Mouse (Mus musculus) embryonic facial prominence, embryonic 12.5 days (tissue): ENCODE data around the gene Barx1. TPM values are rescaled to one million over a fixed set of nuclear protein-coding genes. Genes with fewer than 3 reads are reported as not detected.
A peak's percentile ranks its signal among the peaks of the same experiment; 100 is the strongest.

Experiments
- ATAC-seq: fragments of 200-750 bp; cut with Nextera tagmentation; 2 replicates; pipeline ENCODE4 v1.8.0; 2017; ENCODE audit not compliant: insufficient number of reproducible peaks, insufficient read depth, low FRiP score, low TSS enrichment
- H3K27ac ChIP-seq: fragments of 300-500 bp; sonication (generic); 2 replicates; pipeline ENCODE4 v1.5.1; 2016; ENCODE audit warnings: mild to moderate bottlenecking
- H3K27me3 ChIP-seq: fragments of 300-500 bp; sonication (generic); 2 replicates; pipeline ENCODE4 v1.6.1; 2016; ENCODE audit warnings: mild to moderate bottlenecking, moderate library complexity
- H3K36me3 ChIP-seq: fragments of 300-500 bp; sonication (generic); 2 replicates; pipeline ENCODE4 v1.6.1; 2016; ENCODE audit warnings: mild to moderate bottlenecking
- H3K4me1 ChIP-seq: fragments of 300-500 bp; sonication (generic); 2 replicates; pipeline ENCODE4 v1.6.1; 2016
- H3K4me2 ChIP-seq: fragments of 300-500 bp; sonication (generic); replicated peaks from 2 replicates; pipeline ENCODE4 v1.6.1; 2016; ENCODE audit warnings: mild to moderate bottlenecking, moderate library complexity
- H3K4me3 ChIP-seq: fragments of 300-500 bp; sonication (generic); 2 replicates; pipeline ENCODE4 v1.5.1; 2016; ENCODE audit warnings: mild to moderate bottlenecking
- H3K9ac ChIP-seq: fragments of 300-500 bp; sonication (generic); 2 replicates; pipeline ENCODE4 v1.6.1; 2016; ENCODE audit warnings: mild to moderate bottlenecking, moderate library complexity
- H3K9me3 ChIP-seq: fragments of 300-500 bp; sonication (generic); 2 replicates; pipeline ENCODE4 v1.6.1; 2016; ENCODE audit warnings: mild to moderate bottlenecking, moderate library complexity
- WGBS: fragments of 180-500 bp; shearing (Covaris S2); methylation state at CpG from one replicate; pipeline ENCODE4 v1.1.7; 2016; 5-methylcytosine and 5-hydroxymethylcytosine counted together
- polyA plus RNA-seq: library from polyadenylated mRNA; unstranded; fragments of >200 nt; fragmentation: Nextera tagmentation; extraction: Ambion mirVana; gene quantifications from 2 replicates; pipeline ENCODE4 v1.2.1, GENCODE M21; 2016

The Barx1 gene
- 107 and 214 TPM in 2 replicates for polyA plus RNA-seq

- Histone ChIP-seq H3K4me2 (peak within 1 kb of the TSS; percentile 78), H3K4me1 (peaks cover 36% of the 10 kb centered on the region), H3K9me3 (no peaks in the 10 kb centered on the region), H3K27ac (peak within 1 kb of the TSS; percentile 81), H3K4me3 (peak within 1 kb of the TSS; percentile 61), H3K27me3 (peaks cover 90% of the 10 kb centered on the region), H3K9ac (peak within 1 kb of the TSS; percentile 80), H3K36me3 (0 out of 2 replicates have a peak, but pooled peaks cover 2% of the 10 kb centered on the region)
- 2% methylated on average over 35 of the region's 73 CpGs for WGBS
- peak; percentile 76 for ATAC-seq
Observed at GRCm38 (mm10) chr13:48662431-48663143, at the start of gene Barx1. TSS of gene Barx1 (plus strand) at chr13:48662998.

DNA sequence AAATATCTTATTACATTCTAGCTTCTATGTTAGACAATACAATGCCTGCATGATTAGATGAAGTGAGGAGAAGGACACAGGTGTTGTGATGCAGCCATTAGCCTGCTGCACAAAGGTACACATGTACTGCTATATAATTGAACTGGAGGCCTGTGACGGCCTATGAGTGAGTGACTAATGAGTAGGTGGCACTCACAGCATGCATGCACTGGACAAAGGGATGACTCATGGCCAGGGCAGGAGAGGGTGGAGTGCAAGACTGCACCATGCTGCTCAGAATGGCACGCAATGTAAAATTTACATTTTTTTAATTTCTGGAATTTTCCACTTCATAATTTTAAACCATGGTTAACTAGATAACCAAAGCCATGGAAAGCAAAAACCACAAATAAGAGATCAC, 48.3 kb upstream of the Barx1 start:
- Histone ChIP-seq H3K9me3 (peaks cover 9% of the 10 kb centered on the region; the same call in 1 of the 2 replicates), H3K4me2 (no peak overlapping the region), H3K27ac (no peak overlapping the region), H3K27me3 (no peaks in the 10 kb centered on the region), H3K4me3 (no peak overlapping the region), H3K36me3 (no peaks in the 10 kb centered on the region), H3K9ac (no peak overlapping the region), H3K4me1 (peaks cover 13% of the 10 kb centered on the region)
- 94% methylated on average over 2 of the region's 2 CpGs for WGBS
- ATAC-seq, result no peak

DNA sequence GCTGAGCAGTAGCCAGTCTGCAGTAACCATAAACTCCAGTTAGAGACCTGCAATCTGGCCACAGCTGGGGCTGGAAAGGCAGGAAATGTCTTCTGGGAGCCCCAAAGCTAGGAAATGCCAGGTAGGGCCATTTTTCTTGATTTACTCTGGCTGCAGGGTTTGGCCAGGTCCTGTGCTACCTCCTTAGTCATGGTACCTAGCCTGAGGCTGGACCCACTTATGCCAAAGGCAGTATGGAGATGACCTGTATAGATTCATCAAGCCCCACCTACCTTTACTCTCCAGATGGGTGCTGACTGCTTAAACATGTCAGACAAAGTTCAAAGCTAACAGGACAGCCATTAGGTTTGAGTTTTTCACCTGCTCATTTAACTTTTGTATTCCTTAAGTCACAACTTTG, 45.0 kb upstream of the Barx1 start:
- Histone ChIP-seq H3K36me3 (no peaks in the 10 kb centered on the region), H3K27me3 (no peaks in the 10 kb centered on the region), H3K9ac (no peak overlapping the region), H3K27ac (peak overlapping the region; percentile 47), H3K4me3 (no peak overlapping the region), H3K4me1 (peaks cover 13% of the 10 kb centered on the region), H3K9me3 (peaks cover 9% of the 10 kb centered on the region; the same call in 1 of the 2 replicates), H3K4me2 (no peak overlapping the region)
- ATAC-seq, result no peak

DNA sequence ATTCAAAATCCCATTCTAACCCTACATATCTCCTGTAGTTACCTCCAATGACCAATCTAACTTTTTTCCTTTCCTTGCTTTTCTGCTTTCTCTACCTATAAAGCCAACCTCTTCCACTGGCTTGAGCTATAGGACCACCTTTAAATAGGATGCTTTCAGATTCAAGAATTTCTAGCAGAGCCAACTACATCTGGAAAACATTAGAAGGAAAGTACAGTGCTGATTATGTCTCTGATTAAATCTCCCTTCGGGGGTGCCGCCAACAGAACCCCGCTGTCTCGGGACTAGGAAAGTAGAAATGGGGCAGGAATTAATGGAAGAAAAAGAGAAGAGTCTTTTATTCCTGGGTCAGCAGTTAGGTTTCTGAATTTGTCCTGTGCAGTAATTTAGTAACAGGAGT, 43.9 kb upstream of the Barx1 start:
- Histone ChIP-seq H3K36me3 (no peaks in the 10 kb centered on the region), H3K9me3 (peaks cover 9% of the 10 kb centered on the region; the same call in 1 of the 2 replicates), H3K9ac (no peak overlapping the region), H3K4me3 (no peak overlapping the region), H3K27me3 (no peaks in the 10 kb centered on the region), H3K4me1 (peaks cover 13% of the 10 kb centered on the region), H3K4me2 (peak overlapping the region; percentile 15; the same call in 1 of the 2 replicates), H3K27ac (peak overlapping the region; percentile 81)
- no peak for ATAC-seq
- WGBS, result 17% methylated on average over 4 of the region's 4 CpGs

GRCm38 (mm10) chr13:48624968-48625398, 37.8 kb upstream of the Barx1 start:
- Histone ChIP-seq H3K36me3 (no peaks in the 10 kb centered on the region), H3K27ac (peak overlapping the region; percentile 83), H3K9me3 (no peaks in the 10 kb centered on the region), H3K27me3 (0 out of 2 replicates have a peak, but pooled peaks cover 3% of the 10 kb centered on the region), H3K9ac (peak overlapping the region; percentile 84), H3K4me3 (peak overlapping the region; percentile 63), H3K4me2 (peak overlapping the region; percentile 70), H3K4me1 (0 out of 2 replicates have a peak, but pooled peaks cover 7% of the 10 kb centered on the region)
- peak; percentile 75 for ATAC-seq
- WGBS, result 3% methylated on average over 26 of the region's 26 CpGs

DNA sequence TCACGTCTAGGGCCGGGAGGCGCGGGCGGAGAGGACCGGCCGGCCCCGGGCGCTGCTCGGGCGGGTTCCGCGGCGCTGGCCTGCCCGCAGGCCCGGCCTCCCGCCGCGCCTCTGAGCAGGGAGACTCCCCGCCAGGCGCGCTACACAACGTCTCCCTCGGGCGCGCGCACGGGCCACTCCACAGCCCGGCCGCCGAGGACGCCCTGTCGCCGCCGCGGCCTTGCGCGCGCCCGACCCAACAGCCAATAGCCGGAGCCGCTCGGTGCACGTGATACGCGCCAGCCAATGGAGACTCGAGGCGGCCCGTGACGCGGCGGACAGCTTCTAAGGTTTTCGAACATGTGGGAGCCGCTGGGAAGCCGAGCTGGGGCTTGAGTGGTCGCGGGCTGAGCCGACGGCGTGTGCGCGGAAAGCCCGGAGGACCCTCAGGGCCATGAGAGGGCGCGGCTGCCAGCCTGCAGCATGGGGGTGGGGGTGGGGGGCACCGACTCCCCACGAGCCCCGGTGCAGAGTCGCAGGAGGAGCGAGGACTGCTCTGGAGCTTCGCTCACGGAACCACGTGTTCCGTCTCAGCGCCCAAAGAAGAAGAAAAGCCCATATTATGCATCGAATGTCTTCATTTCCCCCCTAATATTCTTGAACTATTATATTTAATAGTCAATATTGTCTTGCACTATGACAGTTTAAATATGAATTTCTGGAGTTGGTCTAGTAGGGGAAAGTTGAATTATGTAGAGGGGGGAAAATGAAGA, 37.2 kb upstream of the Barx1 start, which contains the start of gene Ptpdc1:
Gene Ptpdc1 (minus strand): TSS at position 232 of the 752 bp plus-strand sequence.
- peak within 1 kb of the TSS; percentile 63 for H3K4me3 ChIP-seq
- 0 out of 2 replicates have a peak, but pooled peaks cover 7% of the 10 kb centered on the region for H3K4me1 ChIP-seq
- peak within 1 kb of the TSS; percentile 84 for H3K9ac ChIP-seq
- no peaks in the 10 kb centered on the region for H3K36me3 ChIP-seq
- peak within 1 kb of the TSS; percentile 70 for H3K4me2 ChIP-seq
- peak; percentile 96 for ATAC-seq
- H3K27me3 ChIP-seq, result 0 out of 2 replicates have a peak, but pooled peaks cover 3% of the 10 kb centered on the region
- WGBS, result 3% methylated on average over 76 of the region's 76 CpGs
- H3K27ac ChIP-seq, result peak within 1 kb of the TSS; percentile 83
- no peaks in the 10 kb centered on the region for H3K9me3 ChIP-seq

- 74% methylated on average over 5 of the region's 5 CpGs for WGBS
- H3K27me3 ChIP-seq, result no peaks in the 10 kb centered on the region
- ATAC-seq, result no peak
Observed at GRCm38 (mm10) chr13:48631691-48632090, 31.1 kb upstream of the Barx1 start.

DNA sequence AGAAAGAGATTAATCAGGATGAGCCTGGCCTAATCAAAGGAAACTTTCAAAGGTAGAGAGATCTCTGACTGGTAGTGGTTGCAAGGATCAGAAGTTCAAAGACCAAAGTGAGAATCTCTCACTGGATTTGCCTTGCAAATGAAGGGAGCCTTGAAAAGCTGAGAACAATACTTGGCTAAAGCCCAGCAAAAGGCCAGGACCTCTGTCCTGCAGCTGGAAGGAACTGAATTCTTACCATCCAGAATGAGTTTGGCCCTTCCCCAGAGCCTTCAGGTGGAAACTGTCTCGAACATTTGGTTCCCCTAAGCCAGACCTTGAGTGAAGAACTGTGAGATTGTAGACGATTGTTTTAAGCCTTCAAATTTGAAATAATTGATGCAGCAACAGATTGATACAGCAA, 25.1 kb upstream of the Barx1 start:
- ATAC-seq, result no peak
- no peaks in the 10 kb centered on the region for H3K9me3 ChIP-seq
- no peak overlapping the region for H3K9ac ChIP-seq
- no peaks in the 10 kb centered on the region for H3K27me3 ChIP-seq
- H3K4me1 ChIP-seq, result no peaks in the 10 kb centered on the region
- no peak overlapping the region for H3K4me3 ChIP-seq
- 57% methylated on average over 2 of the region's 2 CpGs for WGBS
- no peak overlapping the region for H3K4me2 ChIP-seq
- no peak overlapping the region for H3K27ac ChIP-seq
- H3K36me3 ChIP-seq, result no peaks in the 10 kb centered on the region

More at GRCm38 (mm10) chr13:48631691-48632090, 31.1 kb upstream of the Barx1 start:
- no peak overlapping the region for H3K4me2 ChIP-seq
- H3K9ac ChIP-seq, result no peak overlapping the region
- H3K27ac ChIP-seq, result no peak overlapping the region
- no peaks in the 10 kb centered on the region for H3K9me3 ChIP-seq
- no peak overlapping the region for H3K4me3 ChIP-seq
- H3K4me1 ChIP-seq, result no peaks in the 10 kb centered on the region
- no peaks in the 10 kb centered on the region for H3K36me3 ChIP-seq

- H3K4me2 ChIP-seq, result no peak overlapping the region
- ATAC-seq, result no peak
- H3K27me3 ChIP-seq, result no peaks in the 10 kb centered on the region
- no peak overlapping the region for H3K9ac ChIP-seq
- H3K27ac ChIP-seq, result no peak overlapping the region
- no peaks in the 10 kb centered on the region for H3K36me3 ChIP-seq
- H3K4me1 ChIP-seq, result no peaks in the 10 kb centered on the region
- no peaks in the 10 kb centered on the region for H3K9me3 ChIP-seq
- H3K4me3 ChIP-seq, result no peak overlapping the region
Observed at GRCm38 (mm10) chr13:48639570-48639969, 23.2 kb upstream of the Barx1 start.

DNA sequence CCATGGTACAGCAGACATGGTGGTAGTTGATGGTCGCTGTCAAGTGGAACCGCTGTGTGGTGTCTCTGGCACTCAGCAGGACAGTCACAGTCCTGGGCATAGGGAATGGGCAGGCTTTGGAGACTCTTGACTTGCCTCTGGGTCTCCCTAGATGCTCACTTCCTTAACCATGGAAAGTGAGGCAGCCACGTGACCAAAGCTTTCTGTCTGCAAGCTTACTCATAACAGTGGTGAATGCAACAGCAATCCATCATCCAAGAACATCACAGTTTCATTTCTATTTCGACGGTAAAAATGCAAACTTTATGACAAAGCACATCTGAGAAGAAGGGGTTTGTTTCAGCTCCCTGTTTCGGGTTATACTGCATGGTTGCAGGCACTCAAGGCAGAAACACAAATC, 19.7 kb upstream of the Barx1 start:
- no peak overlapping the region for H3K9ac ChIP-seq
- no peak overlapping the region for H3K4me2 ChIP-seq
- no peak overlapping the region for H3K4me3 ChIP-seq
- no peak overlapping the region for H3K27ac ChIP-seq
- H3K36me3 ChIP-seq, result no peaks in the 10 kb centered on the region
- H3K9me3 ChIP-seq, result no peaks in the 10 kb centered on the region
- no peaks in the 10 kb centered on the region for H3K4me1 ChIP-seq
- 80% methylated on average over 6 of the region's 6 CpGs for WGBS
- no peaks in the 10 kb centered on the region for H3K27me3 ChIP-seq
- no peak for ATAC-seq

DNA sequence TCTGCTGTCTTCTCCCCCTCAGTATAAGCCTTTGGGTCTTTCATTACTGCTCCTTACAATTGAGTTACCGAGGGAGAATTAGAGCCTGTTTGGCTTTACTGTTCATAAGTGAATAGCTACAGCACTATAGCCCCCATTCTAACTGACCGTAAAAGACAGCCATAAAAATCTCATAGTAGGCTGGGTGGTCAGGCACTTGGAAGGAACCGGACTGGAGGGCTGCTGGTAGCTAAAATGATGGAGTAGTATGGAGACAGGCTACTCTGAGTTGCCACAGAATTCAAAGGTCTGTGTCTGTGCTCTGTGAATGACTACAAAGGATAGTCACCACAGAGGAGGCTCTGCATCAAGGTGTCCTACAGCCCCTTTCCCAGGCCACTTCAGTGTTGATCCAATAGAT, 18.8 kb upstream of the Barx1 start:
- H3K4me3 ChIP-seq, result no peak overlapping the region
- H3K9me3 ChIP-seq, result no peaks in the 10 kb centered on the region
- H3K36me3 ChIP-seq, result no peaks in the 10 kb centered on the region
- ATAC-seq, result no peak
- H3K4me1 ChIP-seq, result no peaks in the 10 kb centered on the region
- H3K9ac ChIP-seq, result no peak overlapping the region
- no peak overlapping the region for H3K4me2 ChIP-seq
- 92% methylated on average over 3 of the region's 3 CpGs for WGBS
- no peaks in the 10 kb centered on the region for H3K27me3 ChIP-seq
- no peak overlapping the region for H3K27ac ChIP-seq

- H3K4me3 ChIP-seq, result no peak overlapping the region
Observed at GRCm38 (mm10) chr13:48646696-48647095, 16.1 kb upstream of the Barx1 start.

More at GRCm38 (mm10) chr13:48646696-48647095, 16.1 kb upstream of the Barx1 start:
- no peak for ATAC-seq
- no peaks in the 10 kb centered on the region for H3K36me3 ChIP-seq
- no peak overlapping the region for H3K4me2 ChIP-seq
- 0 out of 2 replicates have a peak, but pooled peaks cover 2% of the 10 kb centered on the region for H3K27me3 ChIP-seq
- H3K9ac ChIP-seq, result no peak overlapping the region
- H3K4me1 ChIP-seq, result no peaks in the 10 kb centered on the region
- H3K9me3 ChIP-seq, result no peaks in the 10 kb centered on the region
- WGBS, result 85% methylated on average over 4 of the region's 4 CpGs
- H3K27ac ChIP-seq, result no peak overlapping the region
